Mouse (Mus musculus) midbrain, embryonic 15.5 days (tissue): ENCODE measurements at regions not wholly inside any gene's neighbourhood (a gene's known extent, or its start where the extent isn't known, plus 50 kb on each side); places are given as distances from the start of the nearest gene placed in this dataset.

Source experiments
- ATAC-seq: fragments of 200-750 bp; cut with Nextera tagmentation; replicated peaks from 2 replicates; pipeline ENCODE4 v1.8.0; 2017; ENCODE audit warnings: moderate TSS enrichment
- H3K27ac ChIP-seq: fragments of 300-500 bp; sonication (generic); 2 replicates; pipeline ENCODE4 v1.5.1; 2015; ENCODE audit warnings: mild to moderate bottlenecking, inconsistent platforms
- H3K27me3 ChIP-seq: fragments of 300-500 bp; sonication (generic); replicated peaks from 2 replicates; pipeline ENCODE4 v1.6.1; 2015; ENCODE audit warnings: inconsistent platforms
- H3K36me3 ChIP-seq: fragments of 300-500 bp; sonication (generic); replicated peaks from 2 replicates; pipeline ENCODE4 v1.6.1; 2015; ENCODE audit warnings: inconsistent platforms
- H3K4me1 ChIP-seq: fragments of 300-500 bp; sonication (generic); 2 replicates; pipeline ENCODE4 v1.6.1; 2015; ENCODE audit warnings: inconsistent platforms
- H3K4me2 ChIP-seq: fragments of 300-500 bp; sonication (generic); 2 replicates; pipeline ENCODE4 v1.6.1; 2015; ENCODE audit warnings: inconsistent platforms, mild to moderate bottlenecking, moderate library complexity
- H3K4me3 ChIP-seq: fragments of 300-500 bp; sonication (generic); 2 replicates; pipeline ENCODE4 v1.5.1; 2015; ENCODE audit warnings: mild to moderate bottlenecking, inconsistent platforms
- H3K9ac ChIP-seq: fragments of 300-500 bp; sonication (generic); 2 replicates; pipeline ENCODE4 v1.6.1; 2015; ENCODE audit warnings: mild to moderate bottlenecking, inconsistent platforms
- H3K9me3 ChIP-seq: fragments of 300-500 bp; sonication (generic); 2 replicates; pipeline ENCODE4 v1.6.1; 2016; ENCODE audit warnings: inconsistent platforms
- WGBS: fragments of 180-500 bp; shearing (Covaris S2); methylation state at CpG from one replicate; pipeline ENCODE4 v1.1.7; 2015; ENCODE audit warnings: mixed read lengths; 5-methylcytosine and 5-hydroxymethylcytosine counted together

DNA sequence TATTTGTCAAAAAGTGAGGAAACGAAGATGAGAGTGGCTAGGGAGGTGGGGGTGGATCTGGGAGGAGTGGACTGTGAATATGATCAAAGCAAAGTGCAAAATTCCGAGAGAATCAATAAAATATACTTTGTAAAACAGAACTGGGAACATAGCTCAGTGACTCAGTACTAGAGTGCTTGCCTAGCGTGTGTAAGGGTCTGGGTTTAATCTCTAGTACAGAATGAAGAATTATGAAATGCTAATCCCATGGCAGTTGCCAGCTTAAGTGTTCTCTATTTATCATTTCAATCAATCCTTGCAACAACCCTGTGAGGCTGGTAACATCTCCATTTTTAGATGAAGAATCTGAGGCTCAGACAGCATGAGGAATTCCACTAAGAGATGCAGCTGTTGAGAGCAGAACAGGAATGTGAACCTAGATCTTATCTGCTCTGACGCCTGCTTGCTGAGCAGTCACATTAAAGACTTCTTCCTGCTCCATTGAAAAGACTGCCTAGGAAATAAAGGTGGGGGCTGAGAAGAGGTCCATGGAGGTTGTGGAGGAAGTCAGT, 152.5 kb downstream of the Nr2f2 start:
- H3K36me3 ChIP-seq: no peaks in the 10 kb centered on the region
- 66% methylated on average over 4 of the region's 4 CpGs for WGBS
- no peak for ATAC-seq

DNA sequence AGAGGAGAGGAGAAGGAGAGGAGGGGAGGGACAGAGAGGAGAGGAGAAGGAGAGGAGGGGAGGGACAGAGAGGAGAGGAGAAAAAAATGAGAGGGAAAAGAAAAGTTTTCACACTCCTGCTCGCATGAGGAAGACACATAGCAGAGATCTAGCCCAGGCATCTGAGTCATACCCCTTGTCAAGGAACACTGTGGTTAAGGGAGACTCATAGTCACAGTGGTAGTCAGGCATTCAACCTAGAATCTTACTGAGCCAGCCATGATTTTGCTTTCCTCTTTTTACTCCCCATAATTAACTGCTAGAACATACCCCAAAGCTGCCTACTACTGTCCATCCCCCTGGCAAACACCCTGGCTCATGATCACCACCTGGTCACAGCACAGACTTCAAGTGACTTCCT, 160.6 kb downstream of the Nr2f2 start:
- no peak for ATAC-seq
- no peak overlapping the region for H3K27ac ChIP-seq
- H3K9me3 ChIP-seq: no peaks in the 10 kb centered on the region
- no peaks in the 10 kb centered on the region for H3K27me3 ChIP-seq
- no peaks in the 10 kb centered on the region for H3K4me1 ChIP-seq
- WGBS: 78% methylated on average over 1 of the region's 1 CpGs
- no peak overlapping the region for H3K4me3 ChIP-seq
- no peak overlapping the region for H3K4me2 ChIP-seq
- H3K9ac ChIP-seq: no peak overlapping the region
- H3K36me3 ChIP-seq: no peaks in the 10 kb centered on the region

More for the DNA sequence above, 152.5 kb downstream of the Nr2f2 start:
- H3K4me2 ChIP-seq: no peak overlapping the region
- no peak overlapping the region for H3K9ac ChIP-seq
- no peaks in the 10 kb centered on the region for H3K4me1 ChIP-seq
- no peak overlapping the region for H3K27ac ChIP-seq
- H3K4me3 ChIP-seq: no peak overlapping the region
- no peaks in the 10 kb centered on the region for H3K27me3 ChIP-seq
- H3K9me3 ChIP-seq: no peaks in the 10 kb centered on the region

DNA sequence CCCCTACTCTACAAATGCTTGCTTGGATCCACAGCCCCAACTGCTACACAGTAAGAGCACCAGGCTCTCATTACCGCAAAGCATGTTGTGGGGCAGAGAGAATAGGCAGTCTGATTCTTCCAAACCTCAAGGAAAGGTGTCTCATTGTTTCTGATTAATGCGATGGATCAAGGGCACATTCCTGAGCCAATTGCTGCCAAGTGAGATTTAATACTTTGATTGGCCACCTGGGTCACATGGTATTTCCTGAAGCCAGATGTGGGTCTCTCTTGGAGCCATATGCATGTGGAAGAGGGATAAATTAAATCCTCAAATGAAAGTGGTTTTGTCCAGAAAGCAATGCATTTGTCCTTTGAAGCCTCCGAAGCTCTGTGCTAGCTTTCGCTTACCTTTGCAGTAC, 166.3 kb downstream of the Nr2f2 start:
- Histone ChIP-seq H3K9ac (no peak overlapping the region), H3K27me3 (no peaks in the 10 kb centered on the region), H3K4me2 (no peak overlapping the region), H3K9me3 (no peaks in the 10 kb centered on the region), H3K4me1 (no peaks in the 10 kb centered on the region), H3K4me3 (no peak overlapping the region), H3K27ac (no peak overlapping the region), H3K36me3 (no peaks in the 10 kb centered on the region)
- ATAC-seq: no peak
- WGBS: 89% methylated on average over 4 of the region's 4 CpGs

DNA sequence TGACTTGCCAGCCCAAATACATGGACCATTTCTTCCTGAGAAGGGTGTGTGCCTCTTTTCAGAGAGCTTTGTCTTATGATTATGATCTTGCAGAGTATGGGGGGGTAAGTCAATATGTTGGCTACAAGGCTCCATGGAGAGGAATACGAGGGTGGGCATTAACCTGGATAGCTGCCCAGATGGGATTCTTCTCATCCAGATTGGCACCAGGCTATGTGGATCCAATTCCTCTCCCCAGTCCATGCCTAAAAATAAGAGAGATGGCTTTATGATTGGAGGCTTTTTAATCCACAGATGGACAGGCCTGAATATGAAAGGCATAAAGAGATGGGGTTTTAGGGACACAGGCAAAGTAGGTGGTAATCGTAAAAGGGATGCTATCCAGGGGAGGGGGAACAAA, 187.6 kb downstream of the Nr2f2 start:
- Histone ChIP-seq H3K9me3 (no peaks in the 10 kb centered on the region), H3K27me3 (peaks cover 50% of the 10 kb centered on the region), H3K9ac (no peak overlapping the region), H3K4me3 (no peak overlapping the region), H3K4me1 (no peaks in the 10 kb centered on the region), H3K4me2 (no peak overlapping the region), H3K27ac (no peak overlapping the region), H3K36me3 (no peaks in the 10 kb centered on the region)
- no peak for ATAC-seq
- WGBS: 79% methylated on average over 2 of the region's 2 CpGs

DNA sequence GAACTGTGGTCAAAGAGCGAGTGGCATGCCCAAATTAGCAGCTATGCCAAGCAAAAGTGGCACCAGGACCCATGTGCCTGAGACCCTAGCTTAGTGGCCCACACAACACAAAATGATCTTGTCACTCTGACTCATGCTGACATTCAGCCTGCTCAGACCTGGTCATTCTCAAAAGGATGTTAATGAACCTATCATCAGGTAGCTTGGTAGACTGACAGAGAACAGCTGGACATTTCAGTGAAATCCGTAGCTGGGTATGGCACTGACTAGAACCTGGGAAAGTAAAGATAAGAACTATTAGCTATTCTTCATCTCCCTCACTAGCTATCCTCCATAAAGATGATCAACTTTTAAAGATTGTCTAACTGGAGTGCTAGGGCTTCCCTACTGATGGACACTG, 188.5 kb downstream of the Nr2f2 start:
- H3K4me3 ChIP-seq: no peak overlapping the region
- H3K9ac ChIP-seq: no peak overlapping the region
- 77% methylated on average over 2 of the region's 2 CpGs for WGBS
- H3K9me3 ChIP-seq: no peaks in the 10 kb centered on the region
- no peaks in the 10 kb centered on the region for H3K36me3 ChIP-seq
- no peak for ATAC-seq
- H3K4me1 ChIP-seq: no peaks in the 10 kb centered on the region
- H3K4me2 ChIP-seq: no peak overlapping the region
- H3K27me3 ChIP-seq: peaks cover 50% of the 10 kb centered on the region
- H3K27ac ChIP-seq: 0 out of 2 replicates have a peak overlapping the region, but pooled peaks have one; percentile 34

DNA sequence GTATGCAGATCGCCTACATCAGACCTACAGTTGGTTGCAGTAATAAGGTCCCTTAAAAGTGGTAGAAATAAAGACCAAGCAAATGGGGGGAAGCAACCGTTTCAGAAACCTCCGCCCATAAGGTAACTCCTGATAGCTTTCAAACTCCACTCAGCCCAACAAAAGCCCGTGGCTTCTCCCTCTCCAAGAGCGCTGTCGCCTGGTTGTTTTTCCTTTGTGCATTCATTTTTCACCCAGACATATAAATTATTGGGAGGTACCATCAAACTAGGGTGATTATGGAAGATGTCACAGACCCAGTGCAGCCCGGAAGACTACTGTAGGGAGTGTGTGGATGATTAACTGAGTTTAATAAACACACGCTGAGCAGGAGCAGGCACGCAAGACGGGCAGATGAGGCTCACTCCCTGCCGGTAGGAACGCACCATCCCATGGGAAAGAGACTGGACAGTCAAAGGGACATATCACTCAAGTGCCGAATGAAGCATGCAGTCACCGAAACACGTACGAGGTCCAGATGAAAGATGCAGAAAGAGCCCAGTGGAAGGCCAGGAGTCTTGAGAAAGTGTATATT, 189.8 kb downstream of the Nr2f2 start:
- Histone ChIP-seq H3K9me3 (no peaks in the 10 kb centered on the region), H3K4me3 (no peak overlapping the region), H3K36me3 (no peaks in the 10 kb centered on the region), H3K27me3 (peaks cover 53% of the 10 kb centered on the region), H3K9ac (no peak overlapping the region), H3K4me2 (no peak overlapping the region), H3K27ac (no peak overlapping the region), H3K4me1 (no peaks in the 10 kb centered on the region)
- ATAC-seq: no peak
- WGBS: 55% methylated on average over 16 of the region's 16 CpGs

DNA sequence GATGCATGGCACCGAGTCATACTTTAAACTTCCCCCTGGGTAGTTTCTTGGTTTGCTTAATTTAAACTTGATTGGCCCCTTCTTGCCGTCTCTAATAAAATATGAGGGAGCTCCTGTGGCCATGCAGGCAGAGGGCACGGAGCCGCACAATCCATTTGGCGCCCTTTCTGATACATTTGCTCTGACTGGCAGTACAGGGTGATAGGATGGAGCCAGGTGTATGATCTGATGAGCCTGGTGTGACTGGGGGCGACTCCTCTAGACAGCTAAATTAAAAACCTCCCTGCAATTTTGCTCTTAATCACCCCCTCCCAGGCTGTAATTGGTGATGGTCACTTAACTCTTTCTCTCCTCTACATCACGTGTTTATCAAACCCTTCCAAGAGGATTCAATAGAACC, 190.4 kb downstream of the Nr2f2 start:
- H3K4me3 ChIP-seq: no peak overlapping the region
- H3K4me2 ChIP-seq: no peak overlapping the region
- no peaks in the 10 kb centered on the region for H3K4me1 ChIP-seq
- WGBS: 69% methylated on average over 7 of the region's 7 CpGs
- no peaks in the 10 kb centered on the region for H3K9me3 ChIP-seq
- no peaks in the 10 kb centered on the region for H3K36me3 ChIP-seq
- peaks cover 56% of the 10 kb centered on the region for H3K27me3 ChIP-seq
- no peak overlapping the region for H3K27ac ChIP-seq
- no peak overlapping the region for H3K9ac ChIP-seq
- no peak for ATAC-seq

DNA sequence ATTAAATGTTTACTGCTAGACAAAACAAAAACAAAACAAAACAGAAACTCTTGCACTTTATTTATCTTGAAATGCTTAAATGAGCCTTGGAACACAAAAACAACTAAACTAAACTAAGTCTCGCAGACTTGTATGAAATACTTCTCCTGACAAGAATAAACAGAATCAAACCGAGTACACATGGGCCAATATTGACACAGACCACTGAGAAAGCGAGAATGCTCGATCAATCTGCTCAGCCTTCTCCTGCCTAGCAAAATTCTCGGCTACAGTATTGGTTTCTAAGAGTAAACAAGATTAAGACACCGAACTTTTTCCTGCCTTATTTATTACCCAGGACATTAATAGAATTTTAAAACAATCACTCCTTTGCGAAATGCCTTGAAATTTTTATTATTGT, 194.1 kb downstream of the Nr2f2 start:
- H3K4me2 ChIP-seq: no peak overlapping the region
- no peaks in the 10 kb centered on the region for H3K9me3 ChIP-seq
- no peak overlapping the region for H3K9ac ChIP-seq
- H3K27ac ChIP-seq: no peak overlapping the region
- ATAC-seq: no peak
- no peaks in the 10 kb centered on the region for H3K36me3 ChIP-seq
- peaks cover 58% of the 10 kb centered on the region for H3K27me3 ChIP-seq
- WGBS: 46% methylated on average over 7 of the region's 7 CpGs
- no peak overlapping the region for H3K4me3 ChIP-seq
- no peaks in the 10 kb centered on the region for H3K4me1 ChIP-seq

DNA sequence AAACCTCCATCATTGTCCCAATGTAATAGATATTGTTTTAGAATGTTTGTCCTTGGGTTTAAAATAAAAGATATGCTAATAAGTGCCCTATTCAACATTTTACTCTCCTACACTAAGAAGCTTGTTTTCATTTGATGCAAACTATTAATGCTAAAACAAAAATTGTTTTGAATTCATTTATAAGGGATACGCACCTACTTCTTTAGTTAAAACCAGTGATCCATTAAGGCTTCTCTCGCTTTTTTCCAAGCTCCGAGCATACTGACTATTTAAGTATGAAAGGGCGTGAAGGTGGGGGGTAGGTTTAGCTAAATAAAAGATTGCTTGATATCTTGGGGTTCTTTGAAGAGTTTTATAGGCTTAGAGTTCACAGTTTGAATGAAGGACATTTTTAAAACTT, 195.1 kb downstream of the Nr2f2 start:
- ATAC-seq: no peak
- no peak overlapping the region for H3K27ac ChIP-seq
- H3K27me3 ChIP-seq: peaks cover 58% of the 10 kb centered on the region
- H3K4me2 ChIP-seq: no peak overlapping the region
- H3K4me1 ChIP-seq: no peaks in the 10 kb centered on the region
- H3K9me3 ChIP-seq: no peaks in the 10 kb centered on the region
- 22% methylated on average over 4 of the region's 4 CpGs for WGBS
- no peaks in the 10 kb centered on the region for H3K36me3 ChIP-seq
- no peak overlapping the region for H3K4me3 ChIP-seq
- H3K9ac ChIP-seq: no peak overlapping the region

DNA sequence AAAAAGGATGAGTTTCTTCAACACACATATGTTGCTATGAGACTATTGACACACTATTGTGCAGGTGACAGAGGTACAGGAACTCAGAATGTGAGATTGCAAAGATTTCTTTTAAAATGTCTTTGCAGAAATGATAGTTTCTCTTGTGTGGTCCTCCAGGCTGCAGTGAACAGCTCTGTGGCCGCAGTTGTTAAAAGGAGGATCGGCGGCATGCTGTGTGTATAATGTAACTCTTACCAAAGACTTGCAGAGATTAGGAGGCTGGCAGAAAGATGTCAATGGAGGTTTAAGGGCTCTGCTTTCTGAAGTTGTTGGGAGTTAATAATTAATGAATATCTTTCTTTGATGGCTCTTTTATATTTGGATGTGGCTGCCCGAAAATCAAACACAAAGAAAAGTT, 198.5 kb downstream of the Nr2f2 start:
- Histone ChIP-seq H3K4me3 (no peak overlapping the region), H3K27ac (no peak overlapping the region), H3K4me2 (no peak overlapping the region), H3K9me3 (no peaks in the 10 kb centered on the region), H3K27me3 (peaks cover 75% of the 10 kb centered on the region), H3K4me1 (no peaks in the 10 kb centered on the region), H3K9ac (no peak overlapping the region), H3K36me3 (no peaks in the 10 kb centered on the region)
- ATAC-seq: no peak
- 11% methylated on average over 4 of the region's 4 CpGs for WGBS

DNA sequence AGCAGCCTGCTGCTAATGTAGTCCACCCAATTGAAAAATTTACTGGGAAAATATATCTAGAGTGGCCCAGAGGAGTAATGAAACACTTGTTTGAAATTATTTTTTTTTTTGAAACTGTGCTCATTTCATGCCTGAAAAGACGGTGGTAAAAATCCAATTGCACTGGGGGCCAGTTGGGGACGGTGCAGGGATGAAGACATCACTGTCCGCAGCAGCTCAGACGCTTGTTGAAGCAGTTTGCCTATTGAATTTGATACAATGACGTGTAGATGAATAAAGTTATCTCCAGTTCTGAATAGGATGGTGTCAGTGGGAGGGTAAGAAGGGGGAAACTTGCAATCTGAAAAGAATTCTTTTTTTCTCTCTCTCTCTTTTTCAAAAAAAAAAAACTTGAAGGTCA, 200.5 kb downstream of the Nr2f2 start:
- 16% methylated on average over 5 of the region's 5 CpGs for WGBS
- Histone ChIP-seq H3K4me2 (no peak overlapping the region), H3K36me3 (no peaks in the 10 kb centered on the region), H3K9me3 (no peaks in the 10 kb centered on the region), H3K9ac (no peak overlapping the region), H3K4me1 (no peaks in the 10 kb centered on the region), H3K27me3 (peaks cover 86% of the 10 kb centered on the region), H3K4me3 (no peak overlapping the region), H3K27ac (no peak overlapping the region)
- no peak for ATAC-seq

DNA sequence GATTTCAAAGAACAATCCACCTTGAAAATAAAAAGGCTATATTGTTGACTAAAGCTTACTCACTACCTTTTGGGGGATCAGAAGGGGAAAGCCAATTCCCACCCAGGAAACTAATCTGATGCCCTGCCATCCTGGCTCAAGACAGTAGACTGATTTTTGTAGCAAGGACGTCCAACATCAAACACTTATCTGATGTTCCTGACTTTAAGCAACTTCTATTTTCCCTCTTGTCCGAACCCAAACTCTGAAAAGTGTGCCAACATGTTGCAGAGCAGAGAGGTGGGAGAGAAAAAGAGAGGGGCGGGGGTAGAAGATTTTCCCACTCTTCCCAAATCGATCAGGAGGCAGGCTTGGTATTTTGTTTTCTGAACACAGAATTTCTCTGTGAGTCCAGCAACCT, 201.0 kb downstream of the Nr2f2 start:
- Histone ChIP-seq H3K9ac (no peak overlapping the region), H3K36me3 (no peaks in the 10 kb centered on the region), H3K4me3 (no peak overlapping the region), H3K4me1 (no peaks in the 10 kb centered on the region), H3K27me3 (peaks cover 86% of the 10 kb centered on the region), H3K27ac (no peak overlapping the region), H3K4me2 (no peak overlapping the region), H3K9me3 (no peaks in the 10 kb centered on the region)
- WGBS: 31% methylated on average over 4 of the region's 4 CpGs
- ATAC-seq: no peak

DNA sequence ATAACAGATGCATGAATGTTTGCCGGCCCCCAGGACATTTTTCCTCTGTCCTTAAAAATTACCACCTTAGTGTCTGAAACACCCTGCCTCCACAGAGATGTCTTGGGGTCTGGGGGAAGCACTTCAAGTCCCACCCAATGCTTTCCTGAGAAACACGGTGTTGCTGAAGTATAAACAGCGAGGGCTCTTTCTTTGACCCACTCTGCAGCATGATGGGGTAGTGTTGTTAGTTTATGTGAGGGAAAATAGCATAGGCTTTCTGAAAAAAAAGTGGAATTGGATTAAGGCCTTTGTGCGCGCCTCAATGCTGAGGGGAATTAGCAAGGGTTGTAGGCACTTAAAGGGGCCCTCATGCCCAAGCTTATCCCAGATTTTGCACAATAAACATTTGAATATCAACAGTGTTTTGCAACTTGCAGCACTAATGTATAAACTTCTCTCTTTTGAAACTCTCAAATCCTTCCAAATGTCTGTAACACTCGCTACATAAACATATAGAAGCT, 201.8 kb downstream of the Nr2f2 start:
- H3K27me3 ChIP-seq: peaks cover 86% of the 10 kb centered on the region
- no peak overlapping the region for H3K4me3 ChIP-seq
- WGBS: 30% methylated on average over 6 of the region's 6 CpGs
- no peak for ATAC-seq
- H3K27ac ChIP-seq: no peak overlapping the region
- no peaks in the 10 kb centered on the region for H3K9me3 ChIP-seq
- no peaks in the 10 kb centered on the region for H3K4me1 ChIP-seq
- no peaks in the 10 kb centered on the region for H3K36me3 ChIP-seq
- H3K4me2 ChIP-seq: no peak overlapping the region
- no peak overlapping the region for H3K9ac ChIP-seq
